Mouse (Mus musculus) hindbrain, postnatal 0 days (tissue): ENCODE measurements around the gene Dap. TPM values are rescaled to one million over a fixed set of nuclear protein-coding genes. Genes with fewer than 3 reads are reported as not detected.

Experiments used
- ATAC-seq: fragments of 200-750 bp; cut with Nextera tagmentation; 2 replicates; pipeline ENCODE4 v1.8.0; 2017; ENCODE audit warnings: mild to moderate bottlenecking, moderate TSS enrichment, moderate library complexity
- DNase-seq: peaks from one replicate; pipeline ENCODE4 v3.0.0-alpha.2; 2015; ENCODE audit warnings: low spot score
- H3K27ac ChIP-seq: fragments of 300-500 bp; sonication (generic); 2 replicates; pipeline ENCODE4 v1.5.1; 2014; ENCODE audit warnings: mild to moderate bottlenecking
- H3K27me3 ChIP-seq: fragments of 300-500 bp; sonication (generic); 2 replicates; pipeline ENCODE4 v1.6.1; 2014; ENCODE audit warnings: low read length, mixed read lengths; ENCODE audit not compliant: insufficient read depth
- H3K36me3 ChIP-seq: fragments of 300-500 bp; sonication (generic); 2 replicates; pipeline ENCODE4 v1.6.1; 2014; ENCODE audit warnings: low read length, mixed read lengths; ENCODE audit not compliant: insufficient read depth
- H3K4me1 ChIP-seq: fragments of 300-500 bp; sonication (generic); 2 replicates; pipeline ENCODE4 v1.6.1; 2014; ENCODE audit warnings: antibody characterized with exemption, low read length, mixed read lengths; ENCODE audit not compliant: insufficient read depth
- H3K4me2 ChIP-seq: fragments of 300-500 bp; sonication (generic); 2 replicates; pipeline ENCODE4 v1.6.1; 2014; ENCODE audit warnings: low read depth, mild to moderate bottlenecking, low read length, moderate library complexity, mixed read lengths
- H3K4me3 ChIP-seq: fragments of 300-500 bp; sonication (generic); 2 replicates; pipeline ENCODE4 v1.5.1; 2014; ENCODE audit warnings: low read length
- H3K9ac ChIP-seq: fragments of 300-500 bp; sonication (generic); replicated peaks from 2 replicates; pipeline ENCODE4 v1.6.1; 2014; ENCODE audit warnings: mild to moderate bottlenecking, low read length, moderate library complexity, mixed read lengths
- H3K9me3 ChIP-seq: fragments of 300-500 bp; sonication (generic); 2 replicates; pipeline ENCODE4 v1.6.1; 2016; ENCODE audit warnings: low read length, mixed read lengths
- CTCF ChIP-seq: IDR thresholded peaks from 2 replicates; pipeline ENCODE4 v1.5.1; 2016; ENCODE audit warnings: antibody characterized with exemption, control low read depth, low read depth
- WGBS: fragments of 180-500 bp; shearing (Covaris S2); extraction: QIAGEN DNeasy Blood & Tissue Kit; methylation state at CpG from one replicate; pipeline ENCODE4 v1.1.7; 2014; 5-methylcytosine and 5-hydroxymethylcytosine counted together
- polyA plus RNA-seq: library from polyadenylated mRNA; unstranded; fragments of >200 nt; fragmentation: Nextera tagmentation; extraction: Ambion mirVana; gene quantifications from 2 replicates; pipeline ENCODE4 v1.2.1, GENCODE M21; 2015
- total RNA-seq: library from RNA; depleted of rRNA; stranded (reverse); fragments of >200 nt; gene quantifications from 2 replicates; pipeline ENCODE4 v1.2.3, GENCODE M21; 2014; rRNA removed

Dap gene
- total RNA-seq (17.6 and 39.0 TPM in 2 replicates), polyA plus RNA-seq (26.5 and 29.5 TPM in 2 replicates)

DNA sequence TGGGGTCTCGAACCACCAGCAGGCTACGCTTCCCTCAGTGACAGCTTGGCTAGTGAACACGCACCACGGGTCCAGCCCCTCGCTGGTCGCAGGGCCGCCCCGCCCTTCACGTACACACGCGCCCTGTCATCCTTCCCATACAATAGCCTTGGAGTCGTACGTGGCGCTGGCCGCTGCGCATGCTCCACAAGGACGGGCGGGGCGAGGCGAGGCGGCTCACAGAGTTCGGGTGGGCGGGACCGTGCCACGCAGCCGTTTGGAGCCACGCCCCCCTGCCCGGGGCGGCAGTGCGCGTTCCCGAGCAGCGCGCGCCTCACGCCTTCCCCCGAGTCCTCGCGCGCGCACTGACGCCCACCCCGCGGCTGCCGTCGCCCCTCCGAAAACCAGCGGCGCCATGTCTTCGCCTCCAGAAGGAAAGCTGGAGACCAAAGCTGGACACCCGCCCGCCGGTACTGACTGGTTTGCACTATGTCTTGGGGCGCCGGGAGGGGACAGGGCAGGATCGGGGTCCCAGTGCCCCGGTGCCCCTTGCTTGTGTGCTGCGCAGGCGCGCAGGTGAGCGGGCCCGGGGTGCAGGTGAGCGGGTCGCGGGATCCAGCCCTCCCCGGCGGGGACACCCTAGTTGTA is at the start of gene Dap:
Dap (plus strand) TSS at position 180 of the 627 bp plus-strand sequence.
- under 1% methylated on average over 66 of the region's 67 CpGs for WGBS
- ATAC-seq = peak; percentile 99
- peaks cover 5% of the 10 kb centered on the region; the same call in 1 of the 2 replicates for H3K4me1 ChIP-seq
- peak; percentile 98 for DNase-seq
- H3K9ac ChIP-seq = peak within 1 kb of the TSS; percentile 85
- H3K4me3 ChIP-seq = peak within 1 kb of the TSS; percentile 91
- H3K36me3 ChIP-seq = no peaks in the 10 kb centered on the region
- no peaks in the 10 kb centered on the region for H3K9me3 ChIP-seq
- TF ChIP-seq CTCF = 0 out of 2 replicates have a peak, but pooled peaks have one; percentile 30
- peak within 1 kb of the TSS; percentile 85 for H3K4me2 ChIP-seq
- H3K27ac ChIP-seq = peak within 1 kb of the TSS; percentile 86
- no peaks in the 10 kb centered on the region for H3K27me3 ChIP-seq

DNA sequence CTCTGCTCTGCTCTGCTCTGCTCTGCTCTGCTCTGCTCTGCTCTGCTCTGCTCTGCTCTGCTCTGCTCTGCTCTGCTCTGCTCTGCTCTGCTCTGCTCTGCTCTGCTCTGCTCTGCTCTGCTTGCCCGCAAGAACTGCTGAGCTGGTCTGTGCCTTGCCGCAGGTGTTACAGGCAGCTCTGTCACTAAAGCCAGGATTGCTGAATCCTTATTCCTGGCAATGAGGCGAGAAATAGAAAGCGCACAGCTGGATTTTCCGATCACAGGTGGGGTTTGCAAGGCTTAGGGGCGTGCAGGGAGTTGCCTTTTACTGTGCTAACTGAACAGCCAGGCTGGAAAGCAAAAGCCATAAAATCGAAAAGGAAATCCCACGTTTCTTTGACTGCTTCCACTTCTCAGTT is 47.5 kb upstream of the Dap start:
- Histone ChIP-seq H3K9me3 (no peaks in the 10 kb centered on the region), H3K27ac (no peak overlapping the region), H3K4me2 (no peak overlapping the region), H3K9ac (no peak overlapping the region), H3K36me3 (no peaks in the 10 kb centered on the region), H3K27me3 (no peaks in the 10 kb centered on the region), H3K4me3 (no peak overlapping the region), H3K4me1 (no peaks in the 10 kb centered on the region)
- WGBS = 41% methylated on average over 8 of the region's 8 CpGs
- no peak for ATAC-seq
- DNase-seq = peak; percentile 44
- no peak for TF ChIP-seq CTCF

DNA sequence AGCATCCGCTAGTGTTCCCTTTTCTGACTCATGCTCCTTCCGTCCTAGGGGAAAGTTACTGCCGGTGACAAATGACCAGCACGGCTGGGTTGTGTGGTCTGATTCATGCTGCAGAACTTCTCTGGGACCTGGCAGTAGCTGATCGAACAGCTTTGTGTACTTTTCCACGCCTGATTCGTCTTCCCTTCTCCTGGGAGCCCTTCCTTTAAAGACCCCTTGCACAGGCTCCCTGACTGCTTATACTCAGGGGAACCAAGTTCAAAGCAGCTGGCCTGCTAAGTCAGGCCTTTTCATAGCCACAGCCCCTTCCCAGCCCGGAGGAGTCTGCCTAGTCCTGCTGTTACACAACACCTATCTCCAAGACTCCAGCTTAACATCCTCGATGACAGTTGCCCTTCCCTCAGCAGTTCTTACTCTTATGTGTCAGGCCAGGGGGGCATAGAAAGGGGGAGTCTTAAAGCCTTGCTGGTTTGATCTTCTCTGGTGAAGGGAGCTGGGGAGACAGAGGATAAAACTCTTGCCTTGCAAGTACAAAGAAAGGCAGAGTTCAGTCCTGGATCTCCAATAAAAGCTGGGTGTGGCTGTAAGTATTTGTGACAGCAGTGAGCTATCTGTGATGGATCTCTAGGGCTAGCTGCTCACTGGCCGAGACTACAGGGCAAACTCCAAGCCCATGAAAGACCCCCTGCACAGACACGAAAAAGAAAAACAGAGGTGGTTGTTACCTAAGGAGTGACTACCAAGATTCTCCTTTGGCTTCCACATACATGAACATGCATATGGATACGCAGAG is 39.3 kb upstream of the Dap start:
- Histone ChIP-seq H3K27me3 (no peaks in the 10 kb centered on the region), H3K4me1 (no peaks in the 10 kb centered on the region), H3K27ac (no peak overlapping the region), H3K4me3 (no peak overlapping the region), H3K9me3 (no peaks in the 10 kb centered on the region), H3K36me3 (no peaks in the 10 kb centered on the region), H3K9ac (no peak overlapping the region), H3K4me2 (no peak overlapping the region)
- ATAC-seq (no peak), DNase-seq (no peak)
- TF ChIP-seq CTCF = no peak
- 72% methylated on average over 12 of the region's 12 CpGs for WGBS

DNA sequence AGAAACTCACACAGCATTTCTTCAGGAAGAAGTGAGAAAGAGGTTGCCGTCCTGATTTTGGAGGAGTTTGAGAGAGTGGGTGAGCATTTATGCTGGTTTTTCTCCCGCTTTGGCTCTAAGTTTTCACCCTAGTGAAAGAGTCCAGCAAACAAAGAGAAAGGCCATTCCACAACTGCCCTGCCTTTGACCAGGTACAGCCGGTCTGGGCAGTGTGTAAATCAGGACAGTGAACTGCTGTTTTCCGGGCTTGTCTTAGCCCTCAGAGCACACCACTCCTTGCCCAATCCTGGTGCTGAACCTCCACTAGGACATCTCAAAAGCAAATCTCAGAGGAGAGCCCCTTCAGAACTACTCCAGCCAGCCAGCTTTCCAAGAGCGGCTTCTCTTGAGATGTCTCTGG is 38.6 kb upstream of the Dap start:
- 93% methylated on average over 5 of the region's 5 CpGs for WGBS
- Histone ChIP-seq H3K4me1 (no peaks in the 10 kb centered on the region), H3K9ac (no peak overlapping the region)

DNA sequence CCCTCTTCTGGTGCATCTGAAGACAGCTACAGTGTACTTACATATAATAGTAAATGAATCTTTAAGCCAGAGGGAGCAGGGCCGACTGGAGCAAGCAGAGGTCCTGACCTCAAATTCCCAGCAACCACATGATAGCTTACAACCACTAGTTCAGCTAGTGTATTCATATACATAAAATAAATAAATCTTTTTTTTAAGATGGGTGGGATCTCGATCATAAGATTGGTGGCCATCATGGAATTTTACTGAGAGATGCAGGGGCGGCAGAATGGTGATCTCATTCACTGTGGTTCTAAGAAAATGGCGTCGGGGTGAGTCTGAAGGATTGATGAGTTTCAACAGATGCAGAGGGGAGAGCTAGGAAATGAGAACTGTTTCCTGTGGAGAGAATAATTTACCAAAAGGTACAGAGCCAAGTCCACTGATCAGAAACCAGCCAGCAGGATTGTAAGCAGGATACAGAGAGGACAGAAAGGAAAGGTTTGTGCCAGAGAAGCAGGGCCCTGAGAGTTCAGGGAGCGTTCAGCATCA is 37.7 kb upstream of the Dap start:
- no peaks in the 10 kb centered on the region for H3K36me3 ChIP-seq
- H3K9ac ChIP-seq = no peak overlapping the region
- H3K4me2 ChIP-seq = no peak overlapping the region
- H3K4me3 ChIP-seq = no peak overlapping the region
- no peak for DNase-seq
- H3K27me3 ChIP-seq = no peaks in the 10 kb centered on the region
- no peaks in the 10 kb centered on the region for H3K4me1 ChIP-seq
- H3K27ac ChIP-seq = no peak overlapping the region
- no peaks in the 10 kb centered on the region for H3K9me3 ChIP-seq
- 80% methylated on average over 6 of the region's 6 CpGs for WGBS
- no peak for ATAC-seq
- TF ChIP-seq CTCF = no peak

More for the DNA sequence above, 38.6 kb upstream of the Dap start:
- H3K27me3 ChIP-seq = no peaks in the 10 kb centered on the region
- ATAC-seq (no peak), DNase-seq (no peak)
- no peak for TF ChIP-seq CTCF
- H3K4me3 ChIP-seq = no peak overlapping the region
- H3K9me3 ChIP-seq = no peaks in the 10 kb centered on the region
- no peak overlapping the region for H3K27ac ChIP-seq
- no peak overlapping the region for H3K4me2 ChIP-seq
- no peaks in the 10 kb centered on the region for H3K36me3 ChIP-seq

DNA sequence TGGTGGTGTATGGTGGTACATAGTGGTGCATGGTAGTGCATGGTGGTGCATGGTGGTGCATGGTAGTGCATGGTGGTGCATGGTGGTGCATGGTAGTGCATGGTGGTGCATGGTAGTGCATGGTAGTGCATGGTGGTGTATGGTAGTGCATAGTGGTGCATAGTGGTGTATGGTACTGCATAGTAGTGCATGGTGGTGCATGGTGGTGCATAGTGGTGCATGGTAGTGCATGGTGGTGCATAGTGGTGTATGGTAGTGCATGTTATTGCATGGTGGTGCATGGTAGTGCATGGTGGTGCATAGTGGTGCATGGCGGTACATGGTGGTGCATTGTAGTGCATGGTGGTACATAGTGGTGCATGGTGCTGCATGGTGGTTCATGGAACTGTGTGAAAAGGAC is 31.6 kb upstream of the Dap start:
- DNase-seq (no peak), ATAC-seq (no peak)
- H3K4me1 ChIP-seq = no peaks in the 10 kb centered on the region
- H3K9ac ChIP-seq = no peak overlapping the region
- H3K9me3 ChIP-seq = no peaks in the 10 kb centered on the region
- H3K4me3 ChIP-seq = no peak overlapping the region
- WGBS = 100% methylated on average over 1 of the region's 1 CpGs
- H3K27ac ChIP-seq = no peak overlapping the region
- no peaks in the 10 kb centered on the region for H3K27me3 ChIP-seq
- no peaks in the 10 kb centered on the region for H3K36me3 ChIP-seq
- no peak overlapping the region for H3K4me2 ChIP-seq
- TF ChIP-seq CTCF = no peak

DNA sequence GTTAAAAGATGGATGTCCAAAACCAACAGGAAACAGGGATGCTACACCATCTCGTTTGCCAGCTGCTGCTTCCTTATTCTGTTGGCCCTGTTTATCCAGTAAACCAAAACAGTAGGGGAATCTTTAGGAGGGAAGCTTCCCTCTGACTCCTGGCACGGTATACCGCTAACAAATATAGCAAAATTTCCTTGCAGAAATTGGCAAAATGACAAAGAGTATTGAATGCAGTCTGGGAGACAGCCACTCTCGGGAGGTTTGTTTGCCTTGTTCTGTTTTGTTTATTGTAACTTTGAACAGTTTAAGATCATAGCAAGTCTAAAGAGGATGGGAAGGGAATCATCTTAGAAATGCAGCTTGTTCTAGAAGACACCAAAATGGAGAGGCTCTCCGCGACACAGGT is 28.3 kb upstream of the Dap start:
- Histone ChIP-seq H3K4me1 (no peaks in the 10 kb centered on the region), H3K4me3 (no peak overlapping the region), H3K4me2 (no peak overlapping the region), H3K36me3 (no peaks in the 10 kb centered on the region), H3K9ac (no peak overlapping the region), H3K9me3 (no peaks in the 10 kb centered on the region), H3K27me3 (no peaks in the 10 kb centered on the region), H3K27ac (no peak overlapping the region)
- no peak for ATAC-seq
- WGBS = 56% methylated on average over 6 of the region's 6 CpGs
- DNase-seq = peak; percentile 39
- TF ChIP-seq CTCF = no peak
